Mouse (Mus musculus) layer of hippocampus, postnatal 10 days (tissue): Measurements from ENCODE around the gene Kdm5d. TPM values are rescaled to one million over a fixed set of nuclear protein-coding genes. Genes with fewer than 3 reads are reported as not detected.

Experiments used
- DNase-seq, 2 experiments: peaks; one replicate each; pipeline ENCODE4 v3.0.0; 2021; ENCODE audit warnings: low spot score in 2 of 2
- long read RNA-seq: library from polyadenylated mRNA; stranded (forward); transcript quantifications from one replicate; pipeline ENCODE4 v2.0.0, GENCODE M21; 2023
- microRNA-seq, 2 experiments: library from miRNA; unstranded; fragments of <30 nt; microRNA quantifications; one replicate each; pipeline ENCODE4 v1.2.0; 2021
- total RNA-seq, 2 experiments: library from RNA; stranded (reverse); gene quantifications; 2 replicates each; pipeline ENCODE4 v1.2.3; 2021

The Kdm5d gene
- total RNA-seq: 10 to 100 TPM in 1 of 2 experiments, not detected in 1; 21.1 TPM
- long read RNA-seq: 0 reads

DNA sequence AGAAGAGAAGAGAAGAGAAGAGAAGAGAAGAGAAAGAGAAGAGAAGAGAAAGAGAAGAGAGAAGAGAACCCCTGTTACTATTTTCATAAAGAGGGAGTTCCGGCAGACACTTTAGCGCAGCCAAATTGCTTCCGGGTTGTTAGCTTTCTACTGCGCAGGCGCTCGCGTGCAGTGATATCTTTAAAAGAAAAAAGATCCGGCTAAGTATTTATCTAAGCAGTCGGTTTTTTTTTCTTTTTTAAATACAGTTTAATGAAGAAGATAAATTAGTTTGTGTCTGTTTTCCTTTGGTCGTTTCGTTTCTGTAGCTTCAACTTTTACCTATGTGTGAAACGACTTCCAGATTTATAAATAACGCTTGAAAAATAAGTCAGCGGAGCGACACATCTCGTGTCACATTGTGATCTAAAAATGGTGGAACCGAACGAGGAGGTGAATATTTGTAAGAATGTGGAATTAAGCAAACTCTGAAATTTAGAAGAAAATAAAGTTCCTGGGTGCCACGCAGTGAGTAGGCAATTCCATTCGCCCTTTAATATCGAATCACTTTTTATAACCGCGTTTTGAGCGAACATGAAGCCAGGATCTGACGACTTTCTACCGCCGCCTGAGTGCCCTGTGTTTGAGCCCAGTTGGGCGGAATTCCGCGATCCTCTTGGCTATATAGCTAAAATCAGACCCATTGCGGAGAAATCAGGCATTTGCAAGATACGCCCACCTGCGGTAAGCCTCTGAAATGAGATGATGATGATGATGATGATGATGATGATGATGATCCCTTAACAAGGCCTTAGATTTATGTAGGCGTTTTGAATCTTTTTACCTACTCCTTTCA, at the start of gene Kdm5d:
TSS of gene Kdm5d (plus strand) at position 396 of the 835 bp plus-strand sequence.
- DNase-seq: peak in 1 of 2 experiments; percentile 33

DNA sequence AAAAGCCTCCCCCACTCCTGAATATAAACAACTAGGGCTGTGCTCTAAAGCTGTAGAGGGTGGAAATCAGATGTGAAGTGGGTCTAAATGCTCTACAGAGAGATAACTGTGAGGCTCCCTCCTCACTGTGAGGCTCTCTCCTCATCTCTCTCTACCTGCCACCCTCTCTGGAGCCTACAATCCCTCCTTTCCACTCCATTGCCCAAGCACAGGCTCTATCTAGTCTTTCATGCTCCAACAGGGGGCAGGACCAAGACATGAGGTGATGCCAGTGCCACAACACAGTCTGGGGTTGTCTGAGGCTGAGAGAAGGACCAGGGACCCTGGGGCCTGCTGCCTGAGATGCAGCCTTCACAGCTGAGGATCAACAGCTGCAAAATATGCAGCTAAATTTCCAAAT, 25.2 kb upstream of the Kdm5d start:
- DNase-seq: no peak

DNA sequence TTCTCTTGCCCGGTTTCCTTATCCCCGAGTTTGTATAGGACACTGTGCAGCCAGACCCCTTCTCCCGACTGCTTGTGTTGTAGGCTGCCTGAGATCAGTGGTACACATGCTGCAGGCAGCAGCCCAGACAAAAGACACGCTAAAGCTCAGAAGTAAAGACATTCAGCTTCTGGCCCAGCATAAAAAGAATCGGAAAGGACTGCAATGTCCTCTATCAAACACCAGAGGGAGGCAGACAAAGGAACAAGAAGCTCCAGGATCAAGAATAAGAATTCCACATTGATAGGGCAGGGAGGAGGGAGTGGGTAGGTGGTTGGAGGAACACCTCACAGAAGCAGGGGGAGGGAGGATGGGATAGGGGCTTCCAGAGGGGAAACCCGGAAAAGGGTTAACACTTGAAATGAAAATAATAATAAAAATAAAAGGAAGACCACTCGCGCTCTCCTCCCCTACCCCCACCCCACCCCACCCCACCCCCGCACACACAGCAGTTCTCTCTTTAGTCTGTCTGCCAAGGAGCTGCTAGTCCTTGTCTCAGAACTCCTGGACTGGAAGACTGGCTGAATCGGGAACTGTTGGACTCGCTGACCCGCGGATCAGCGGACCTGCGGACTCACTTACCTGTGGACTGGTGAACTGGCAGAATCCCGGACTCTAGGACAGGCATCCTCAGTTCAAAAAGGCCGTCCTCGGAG, 24.6 kb upstream of the Kdm5d start:
- no peak for DNase-seq

Small RNA genes lying within 50 kb of the gene (microRNA-seq; reads per million reads assigned to microRNA genes)
- 0 reads per million in 2 experiments for gene Gm47281

Other genes with a start within 250 kb of the Kdm5d start
- not detected for gene Zfy1, start 100.4 kb upstream of the Kdm5d start, total RNA-seq
- not detected for gene Uba1y, start 79.1 kb upstream of the Kdm5d start, total RNA-seq
- 10 to 100 TPM in 1 of 2 experiments, not detected in 1; 87.9 TPM for gene Eif2s3y, start 112.8 kb downstream of the Kdm5d start, total RNA-seq